Mouse (Mus musculus) hindbrain, embryonic 14.5 days (tissue): ENCODE measurements around the gene Ablim1. TPM values are rescaled to one million over a fixed set of nuclear protein-coding genes. Genes with fewer than 3 reads are reported as not detected.

ENCODE experiments used
- ATAC-seq: fragments of 200-750 bp; cut with Nextera tagmentation; 2 replicates; pipeline ENCODE4 v1.8.0; 2017; ENCODE audit warnings: moderate number of reproducible peaks, mild to moderate bottlenecking, moderate TSS enrichment, moderate library complexity; ENCODE audit not compliant: low FRiP score
- DNase-seq: peaks from one replicate; pipeline ENCODE4 v3.0.0-alpha.2; 2015; ENCODE audit warnings: low spot score
- H3K27ac ChIP-seq: fragments of 300-500 bp; sonication (generic); 2 replicates; pipeline ENCODE4 v1.5.1; 2014; ENCODE audit warnings: mild to moderate bottlenecking, moderate library complexity
- H3K27me3 ChIP-seq: fragments of 300-500 bp; sonication (generic); 2 replicates; pipeline ENCODE4 v1.6.1; 2014; ENCODE audit warnings: mild to moderate bottlenecking, low read length, mixed read lengths; ENCODE audit not compliant: control insufficient read depth, insufficient read depth
- H3K36me3 ChIP-seq: fragments of 300-500 bp; sonication (generic); replicated peaks from 2 replicates; pipeline ENCODE4 v1.6.1; 2014; ENCODE audit not compliant: control insufficient read depth, insufficient read depth
- H3K4me1 ChIP-seq: fragments of 300-500 bp; sonication (generic); replicated peaks from 2 replicates; pipeline ENCODE4 v1.6.1; 2014; ENCODE audit warnings: antibody characterized with exemption, low read length, mixed read lengths; ENCODE audit not compliant: control insufficient read depth, insufficient read depth
- H3K4me2 ChIP-seq: fragments of 300-500 bp; sonication (generic); replicated peaks from 2 replicates; pipeline ENCODE4 v1.6.1; 2014; ENCODE audit warnings: mild to moderate bottlenecking, moderate library complexity
- H3K4me3 ChIP-seq: fragments of 300-500 bp; sonication (generic); replicated peaks from 2 replicates; pipeline ENCODE4 v1.5.1; 2014; ENCODE audit warnings: mild to moderate bottlenecking, low read length
- H3K9ac ChIP-seq: fragments of 300-500 bp; sonication (generic); 2 replicates; pipeline ENCODE4 v1.6.1; 2014
- H3K9me3 ChIP-seq: fragments of 300-500 bp; sonication (generic); 2 replicates; pipeline ENCODE4 v1.6.1; 2016; ENCODE audit warnings: low read length; ENCODE audit not compliant: control insufficient read depth
- WGBS: fragments of 180-500 bp; shearing (Covaris S2); extraction: QIAGEN DNeasy Blood & Tissue Kit; methylation state at CpG from one replicate; pipeline ENCODE4 v1.1.7; 2014; 5-methylcytosine and 5-hydroxymethylcytosine counted together
- polyA plus RNA-seq: library from polyadenylated mRNA; unstranded; fragments of >200 nt; fragmentation: Nextera tagmentation; extraction: Ambion mirVana; gene quantifications from 2 replicates; pipeline ENCODE4 v1.2.1, GENCODE M21; 2014

Ablim1 gene
- polyA plus RNA-seq, 1 experiment from 2014 or later: 56.6 TPM

DNA sequence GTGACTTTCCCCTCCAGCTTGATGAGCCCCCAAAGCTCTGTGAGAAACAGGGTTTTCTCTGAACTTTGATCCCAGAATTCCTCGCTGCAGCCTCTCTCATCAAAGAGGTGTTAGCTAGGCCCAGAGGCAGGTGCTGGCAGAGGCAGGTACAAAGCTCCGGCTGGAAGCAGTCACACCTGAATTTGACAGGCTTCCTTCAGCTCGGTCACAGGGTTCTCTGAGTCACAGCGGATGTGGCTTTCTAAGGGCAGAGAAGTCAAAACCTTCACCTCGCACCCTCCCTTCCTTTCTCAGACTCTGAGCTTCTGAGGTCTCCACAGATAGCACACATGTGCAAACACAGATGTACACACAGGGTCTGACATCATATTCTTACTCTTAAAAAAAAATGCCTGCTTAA is 182.4 kb downstream of the Ablim1 start:
- WGBS: 86% methylated on average over 5 of the region's 5 CpGs
- Histone ChIP-seq H3K27ac (no peak overlapping the region), H3K36me3 (no peaks in the 10 kb centered on the region), H3K4me1 (peaks cover 17% of the 10 kb centered on the region), H3K9ac (no peak overlapping the region), H3K27me3 (no peaks in the 10 kb centered on the region), H3K9me3 (no peaks in the 10 kb centered on the region), H3K4me2 (no peak overlapping the region), H3K4me3 (no peak overlapping the region)
- no peak for DNase-seq
- ATAC-seq: no peak

DNA sequence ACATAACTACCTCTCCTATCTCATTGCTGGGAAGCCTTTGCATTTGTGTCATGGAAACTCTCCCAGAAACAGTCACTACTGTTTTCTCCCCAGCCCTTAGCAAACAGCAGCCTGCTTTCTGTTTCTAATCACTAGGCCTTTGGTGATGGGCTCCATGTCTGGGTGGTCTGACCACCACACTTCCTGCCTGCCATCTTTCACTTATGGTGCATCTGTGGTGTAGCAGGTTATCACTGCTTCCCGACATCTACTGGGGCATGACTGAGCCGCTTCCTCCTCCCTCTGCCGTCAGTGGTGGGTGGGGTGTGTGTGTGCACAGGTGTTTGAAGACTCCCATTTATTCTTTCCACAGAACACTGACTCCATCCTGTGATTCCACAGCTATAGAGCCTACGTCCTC is 183.4 kb downstream of the Ablim1 start:
- ATAC-seq: no peak
- Histone ChIP-seq H3K27ac (no peak overlapping the region), H3K4me2 (no peak overlapping the region), H3K9me3 (no peaks in the 10 kb centered on the region), H3K4me3 (no peak overlapping the region), H3K36me3 (no peaks in the 10 kb centered on the region), H3K27me3 (no peaks in the 10 kb centered on the region), H3K4me1 (peaks cover 17% of the 10 kb centered on the region), H3K9ac (no peak overlapping the region)
- no peak for DNase-seq
- WGBS: 90% methylated on average over 4 of the region's 4 CpGs

DNA sequence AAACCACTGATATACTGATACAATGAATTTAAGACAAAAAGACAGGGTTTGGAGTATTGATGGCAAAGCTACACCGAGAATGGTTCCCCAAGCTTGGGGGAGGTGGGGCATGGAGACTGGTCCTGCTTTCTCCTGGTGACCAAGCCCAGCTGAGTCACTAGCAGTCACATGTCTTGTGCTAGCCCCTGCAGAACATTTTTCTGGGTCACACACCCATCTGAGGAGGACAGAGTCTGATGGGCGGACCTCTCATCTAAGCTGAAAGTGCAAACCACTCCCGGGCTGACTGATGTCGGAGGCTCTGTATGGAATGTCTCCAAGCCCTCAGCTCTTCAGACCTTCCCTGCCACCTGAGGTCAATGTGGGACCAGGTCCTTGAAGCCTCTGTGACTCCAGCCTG is 184.1 kb downstream of the Ablim1 start:
- Histone ChIP-seq H3K4me2 (no peak overlapping the region), H3K27me3 (no peaks in the 10 kb centered on the region), H3K4me3 (no peak overlapping the region), H3K27ac (no peak overlapping the region), H3K36me3 (no peaks in the 10 kb centered on the region), H3K9me3 (no peaks in the 10 kb centered on the region), H3K9ac (no peak overlapping the region), H3K4me1 (peaks cover 17% of the 10 kb centered on the region)
- 92% methylated on average over 4 of the region's 4 CpGs for WGBS
- ATAC-seq: no peak
- no peak for DNase-seq

DNA sequence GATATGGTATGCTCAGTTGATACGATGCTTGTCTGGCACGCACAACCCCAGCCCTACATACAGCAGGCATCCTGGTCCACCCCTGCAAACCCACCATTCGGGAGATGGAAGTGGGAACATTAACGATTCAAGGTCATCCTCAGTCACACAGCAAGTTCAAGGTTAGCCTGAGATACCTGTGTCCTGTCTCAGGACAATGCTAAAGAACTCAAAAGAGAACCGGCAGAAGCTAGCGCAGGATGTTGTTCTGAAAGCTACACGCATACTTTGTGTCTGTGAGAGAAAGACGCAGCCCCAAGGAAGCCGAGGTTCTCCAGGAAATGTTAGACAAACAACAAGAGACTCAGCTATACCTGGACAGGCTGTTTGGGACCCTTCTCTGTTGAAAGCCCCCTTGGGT is 185.0 kb downstream of the Ablim1 start:
- Histone ChIP-seq H3K36me3 (no peaks in the 10 kb centered on the region), H3K4me2 (no peak overlapping the region), H3K9me3 (no peaks in the 10 kb centered on the region), H3K27ac (no peak overlapping the region), H3K4me3 (no peak overlapping the region), H3K9ac (no peak overlapping the region), H3K4me1 (peaks cover 12% of the 10 kb centered on the region), H3K27me3 (no peaks in the 10 kb centered on the region)
- ATAC-seq (no peak), DNase-seq (no peak)
- 87% methylated on average over 9 of the region's 9 CpGs for WGBS

DNA sequence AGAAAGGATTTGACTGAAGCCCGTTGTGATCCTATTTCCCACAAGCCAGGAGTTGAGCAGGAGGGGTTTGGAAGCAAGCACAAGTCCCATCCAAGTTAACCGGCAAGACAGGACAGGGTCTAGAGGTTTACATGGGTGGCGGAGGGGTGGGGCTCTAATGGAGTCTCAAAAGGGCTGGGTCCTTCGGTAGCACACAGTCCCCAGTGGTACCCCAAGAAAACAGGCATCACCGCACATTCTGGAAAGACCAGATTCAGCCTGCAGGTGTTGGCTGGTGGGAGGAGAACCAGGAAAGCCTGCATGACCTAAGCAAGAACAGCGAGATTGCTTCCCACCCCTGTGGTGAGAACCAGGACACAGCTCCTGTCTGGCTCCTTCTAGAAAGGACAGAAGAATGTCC is 186.7 kb downstream of the Ablim1 start:
- WGBS: 72% methylated on average over 6 of the region's 6 CpGs
- no peaks in the 10 kb centered on the region for H3K4me1 ChIP-seq
- H3K27ac ChIP-seq: no peak overlapping the region
- H3K36me3 ChIP-seq: no peaks in the 10 kb centered on the region
- H3K9ac ChIP-seq: no peak overlapping the region
- no peak for ATAC-seq
- H3K4me3 ChIP-seq: no peak overlapping the region
- no peak for DNase-seq
- H3K9me3 ChIP-seq: no peaks in the 10 kb centered on the region
- no peaks in the 10 kb centered on the region for H3K27me3 ChIP-seq
- no peak overlapping the region for H3K4me2 ChIP-seq

DNA sequence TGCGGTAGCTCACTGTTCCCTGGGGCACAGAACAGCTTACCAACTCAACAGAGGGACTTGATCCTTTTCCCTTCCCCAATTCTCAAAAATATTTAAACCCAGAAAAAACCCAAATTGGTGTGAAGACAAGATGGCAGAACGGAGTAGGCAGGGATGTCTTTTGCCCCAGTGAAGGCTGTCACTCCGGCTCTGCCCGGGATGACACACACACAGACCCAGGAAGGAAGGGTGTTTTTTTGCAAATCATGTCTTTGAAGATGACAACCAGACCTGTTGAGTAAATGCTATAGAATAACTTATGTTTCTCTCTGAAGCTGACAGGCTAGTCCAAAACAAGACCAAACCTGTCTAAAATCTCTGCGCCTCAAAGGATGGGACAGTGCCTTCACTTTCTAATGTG is 187.2 kb downstream of the Ablim1 start:
- Histone ChIP-seq H3K36me3 (no peaks in the 10 kb centered on the region), H3K9ac (no peak overlapping the region), H3K4me3 (no peak overlapping the region), H3K27ac (no peak overlapping the region), H3K4me1 (no peaks in the 10 kb centered on the region), H3K4me2 (no peak overlapping the region), H3K27me3 (no peaks in the 10 kb centered on the region), H3K9me3 (no peaks in the 10 kb centered on the region)
- DNase-seq (no peak), ATAC-seq (no peak)
- 88% methylated on average over 5 of the region's 5 CpGs for WGBS

DNA sequence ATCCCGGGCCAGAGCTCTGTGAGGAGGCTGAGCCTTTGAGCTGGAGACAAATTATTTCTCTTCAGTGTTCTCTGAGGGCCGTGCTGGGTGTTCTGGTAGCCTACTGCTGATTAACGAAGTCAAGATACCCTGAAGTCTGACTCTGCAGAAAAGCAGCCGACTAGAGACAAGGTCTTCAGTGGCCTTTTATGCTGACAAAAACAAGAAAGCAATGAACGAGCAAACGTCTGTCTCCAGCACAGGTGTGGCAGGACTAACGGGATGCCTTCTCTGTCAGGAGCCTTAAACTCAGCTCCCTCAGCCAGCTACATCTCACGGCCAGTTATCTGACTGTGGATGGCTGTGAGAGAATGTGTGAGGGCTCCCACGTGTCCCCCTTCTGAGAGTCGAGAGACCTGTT is 187.8 kb downstream of the Ablim1 start:
- WGBS: 73% methylated on average over 10 of the region's 10 CpGs
- no peak for ATAC-seq
- H3K27me3 ChIP-seq: no peaks in the 10 kb centered on the region
- no peak for DNase-seq
- H3K27ac ChIP-seq: no peak overlapping the region
- H3K36me3 ChIP-seq: no peaks in the 10 kb centered on the region
- no peaks in the 10 kb centered on the region for H3K9me3 ChIP-seq
- H3K4me1 ChIP-seq: no peaks in the 10 kb centered on the region
- H3K4me2 ChIP-seq: no peak overlapping the region
- no peak overlapping the region for H3K9ac ChIP-seq
- H3K4me3 ChIP-seq: no peak overlapping the region

DNA sequence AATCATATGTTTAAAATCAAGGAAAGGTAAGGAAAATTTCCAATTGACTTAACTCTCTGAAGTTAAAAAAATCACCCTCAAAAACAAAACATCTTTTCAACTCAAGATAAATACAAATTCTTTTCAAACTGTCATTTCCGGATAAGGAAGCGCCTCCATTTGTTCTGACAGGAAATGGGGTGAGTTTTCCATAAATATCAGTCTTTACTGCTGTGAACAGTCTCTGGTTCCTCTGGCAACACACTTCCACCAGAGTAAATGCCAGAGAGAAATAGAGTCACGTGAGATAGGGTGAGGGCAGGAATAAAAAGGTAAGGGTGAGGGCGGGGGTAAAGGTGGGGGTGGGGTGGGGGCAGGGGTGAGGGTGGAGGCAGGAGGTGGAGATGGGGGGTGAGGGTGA is 189.8 kb downstream of the Ablim1 start:
- no peak overlapping the region for H3K9ac ChIP-seq
- no peaks in the 10 kb centered on the region for H3K9me3 ChIP-seq
- H3K4me3 ChIP-seq: no peak overlapping the region
- WGBS: 81% methylated on average over 4 of the region's 4 CpGs
- H3K27ac ChIP-seq: no peak overlapping the region
- H3K36me3 ChIP-seq: no peaks in the 10 kb centered on the region
- H3K27me3 ChIP-seq: no peaks in the 10 kb centered on the region
- H3K4me2 ChIP-seq: no peak overlapping the region
- DNase-seq (no peak), ATAC-seq (no peak)
- no peaks in the 10 kb centered on the region for H3K4me1 ChIP-seq

DNA sequence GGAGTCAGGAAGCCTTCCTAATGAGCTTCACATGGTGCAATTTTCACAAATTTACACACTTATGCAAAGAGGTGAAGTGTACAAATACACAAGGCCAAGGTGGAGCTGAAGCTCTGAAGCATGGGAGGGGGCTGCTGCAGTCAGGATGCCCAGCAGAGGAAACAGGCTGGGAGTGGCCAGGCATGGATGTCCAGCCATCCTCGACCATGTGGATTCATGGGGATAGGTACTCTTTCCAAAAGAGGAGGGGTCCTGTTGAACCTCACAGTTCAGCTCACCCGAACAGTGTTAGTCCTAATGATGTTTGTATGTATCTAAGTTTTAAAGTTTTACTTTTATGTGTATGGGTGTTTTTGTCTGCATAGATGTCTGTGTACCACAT is 190.6 kb downstream of the Ablim1 start:
- Histone ChIP-seq H3K4me2 (no peak overlapping the region), H3K9me3 (no peaks in the 10 kb centered on the region), H3K9ac (no peak overlapping the region), H3K27me3 (no peaks in the 10 kb centered on the region), H3K4me3 (no peak overlapping the region), H3K4me1 (peaks cover 4% of the 10 kb centered on the region), H3K27ac (peak overlapping the region; percentile 55; the same call in 1 of the 2 replicates), H3K36me3 (no peaks in the 10 kb centered on the region)
- no peak for DNase-seq
- ATAC-seq: no peak
- WGBS: 81% methylated on average over 2 of the region's 2 CpGs

DNA sequence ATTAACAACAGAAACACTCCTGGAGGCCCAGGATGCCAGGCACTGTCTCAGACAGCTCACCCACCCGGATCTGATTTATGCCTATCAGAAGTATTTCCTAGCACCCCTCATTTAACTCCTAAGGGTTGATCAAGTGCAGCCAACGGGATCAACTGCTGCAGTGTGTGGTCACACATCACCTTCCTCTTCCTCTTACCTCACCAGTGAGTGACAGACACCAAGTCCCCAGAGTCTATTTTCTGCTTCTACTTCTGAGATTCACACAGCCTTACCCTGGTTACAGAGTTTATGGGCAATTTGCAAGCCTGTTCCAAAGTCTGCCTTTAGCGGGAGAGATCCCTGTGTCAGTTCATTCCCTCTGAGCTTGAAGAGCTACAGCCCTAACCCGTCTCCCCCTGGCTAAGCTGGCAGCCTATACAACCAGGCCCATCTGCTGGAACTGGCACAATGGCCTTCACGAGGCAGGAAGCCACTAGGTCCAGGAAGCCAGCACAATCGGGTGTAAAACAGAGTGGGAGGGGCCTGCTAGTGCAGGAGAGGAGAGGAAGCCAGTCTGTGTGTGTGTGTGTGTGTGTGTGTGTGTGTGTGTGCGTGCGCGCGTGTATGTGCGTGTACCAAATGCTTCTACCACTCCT is 191.1 kb downstream of the Ablim1 start:
- Histone ChIP-seq H3K4me2 (no peak overlapping the region), H3K4me3 (no peak overlapping the region), H3K36me3 (no peaks in the 10 kb centered on the region), H3K27me3 (no peaks in the 10 kb centered on the region), H3K9me3 (no peaks in the 10 kb centered on the region), H3K27ac (peak overlapping the region; percentile 55), H3K9ac (no peak overlapping the region), H3K4me1 (peaks cover 9% of the 10 kb centered on the region)
- 66% methylated on average over 11 of the region's 11 CpGs for WGBS
- DNase-seq (peak; percentile 43), ATAC-seq (peak; percentile 60; the same call in 1 of the 2 replicates)
